Mouse (Mus musculus) hindbrain, embryonic 14.5 days (tissue): ENCODE results near the gene Bin2. TPM values are rescaled to one million over a fixed set of nuclear protein-coding genes. Genes with fewer than 3 reads are reported as not detected.

ENCODE experiments used
- ATAC-seq: fragments of 200-750 bp; cut with Nextera tagmentation; 2 replicates; pipeline ENCODE4 v1.8.0; 2017; ENCODE audit warnings: moderate number of reproducible peaks, mild to moderate bottlenecking, moderate TSS enrichment, moderate library complexity; ENCODE audit not compliant: low FRiP score
- DNase-seq: peaks from one replicate; pipeline ENCODE4 v3.0.0-alpha.2; 2015; ENCODE audit warnings: low spot score
- H3K27ac ChIP-seq: fragments of 300-500 bp; sonication (generic); 2 replicates; pipeline ENCODE4 v1.5.1; 2014; ENCODE audit warnings: mild to moderate bottlenecking, moderate library complexity
- H3K27me3 ChIP-seq: fragments of 300-500 bp; sonication (generic); 2 replicates; pipeline ENCODE4 v1.6.1; 2014; ENCODE audit warnings: mild to moderate bottlenecking, low read length, mixed read lengths; ENCODE audit not compliant: control insufficient read depth, insufficient read depth
- H3K36me3 ChIP-seq: fragments of 300-500 bp; sonication (generic); replicated peaks from 2 replicates; pipeline ENCODE4 v1.6.1; 2014; ENCODE audit not compliant: control insufficient read depth, insufficient read depth
- H3K4me1 ChIP-seq: fragments of 300-500 bp; sonication (generic); replicated peaks from 2 replicates; pipeline ENCODE4 v1.6.1; 2014; ENCODE audit warnings: antibody characterized with exemption, low read length, mixed read lengths; ENCODE audit not compliant: control insufficient read depth, insufficient read depth
- H3K4me2 ChIP-seq: fragments of 300-500 bp; sonication (generic); replicated peaks from 2 replicates; pipeline ENCODE4 v1.6.1; 2014; ENCODE audit warnings: mild to moderate bottlenecking, moderate library complexity
- H3K4me3 ChIP-seq: fragments of 300-500 bp; sonication (generic); replicated peaks from 2 replicates; pipeline ENCODE4 v1.5.1; 2014; ENCODE audit warnings: mild to moderate bottlenecking, low read length
- H3K9ac ChIP-seq: fragments of 300-500 bp; sonication (generic); 2 replicates; pipeline ENCODE4 v1.6.1; 2014
- H3K9me3 ChIP-seq: fragments of 300-500 bp; sonication (generic); 2 replicates; pipeline ENCODE4 v1.6.1; 2016; ENCODE audit warnings: low read length; ENCODE audit not compliant: control insufficient read depth
- WGBS: fragments of 180-500 bp; shearing (Covaris S2); extraction: QIAGEN DNeasy Blood & Tissue Kit; methylation state at CpG from one replicate; pipeline ENCODE4 v1.1.7; 2014; 5-methylcytosine and 5-hydroxymethylcytosine counted together
- microRNA-seq: library from miRNA; unstranded; fragments of <30 nt; microRNA quantifications from one replicate; pipeline ENCODE4, GENCODE M21; 2016
- polyA plus RNA-seq: library from polyadenylated mRNA; unstranded; fragments of >200 nt; fragmentation: Nextera tagmentation; extraction: Ambion mirVana; gene quantifications from 2 replicates; pipeline ENCODE4 v1.2.1, GENCODE M21; 2014

Bin2 gene
- polyA plus RNA-seq, 1 experiment from 2014 or later = 2.2 TPM

GRCm38 (mm10) chr15:100592817-100593216, 76.5 kb downstream of the Bin2 start:
- H3K36me3 ChIP-seq = peaks cover 37% of the 10 kb centered on the region
- H3K4me1 ChIP-seq = no peaks in the 10 kb centered on the region
- H3K27ac ChIP-seq = no peak overlapping the region
- H3K4me3 ChIP-seq = no peak overlapping the region
- H3K4me2 ChIP-seq = no peak overlapping the region
- H3K9me3 ChIP-seq = no peaks in the 10 kb centered on the region
- H3K27me3 ChIP-seq = no peaks in the 10 kb centered on the region
- ATAC-seq = no peak
- DNase-seq = no peak
- H3K9ac ChIP-seq = no peak overlapping the region
- WGBS = 89% methylated on average over 6 of the region's 6 CpGs

Small RNAs within 50 kb of the gene (microRNA-seq; reads per million reads assigned to microRNA genes)
- gene Mir6961 = not detected

Other genes starting within 250 kb of the Bin2 start
- gene Gm5475, start 247.4 kb downstream of the Bin2 start, polyA plus RNA-seq = 0.13 and 0.15 TPM in 2 replicates
- gene Slc11a2, start 244.5 kb downstream of the Bin2 start, polyA plus RNA-seq = 18.5 and 18.6 TPM in 2 replicates
- 49.8 and 52.1 TPM in 2 replicates for gene Letmd1, start 200.5 kb downstream of the Bin2 start, polyA plus RNA-seq
- gene Csrnp2, start 174.1 kb downstream of the Bin2 start, polyA plus RNA-seq = 43.1 and 46.1 TPM in 2 replicates
- gene Tfcp2, start 117.5 kb downstream of the Bin2 start, polyA plus RNA-seq = 28.7 and 33.3 TPM in 2 replicates
- gene Pou6f1, start 69.6 kb downstream of the Bin2 start, polyA plus RNA-seq = 41.7 and 43.3 TPM in 2 replicates
- gene Dazap2, start 54.2 kb downstream of the Bin2 start, polyA plus RNA-seq = 140 and 142 TPM in 2 replicates
- 3.0 and 5.0 TPM in 2 replicates for gene Smagp, start 32.6 kb downstream of the Bin2 start, polyA plus RNA-seq
- gene Cela1, start 18.4 kb upstream of the Bin2 start, polyA plus RNA-seq = 1.0 and 1.4 TPM in 2 replicates
- gene Galnt6, start 59.8 kb upstream of the Bin2 start, polyA plus RNA-seq = 0.16 TPM in 2 replicates
- gene Slc4a8, start 92.2 kb upstream of the Bin2 start, polyA plus RNA-seq = 23.6 and 24.0 TPM in 2 replicates
- 22.2 and 23.2 TPM in 2 replicates for gene Scn8a, start 200.3 kb upstream of the Bin2 start, polyA plus RNA-seq